Mouse (Mus musculus): ENCODE measurements around the gene Kbtbd2. TPM values are rescaled to one million over a fixed set of nuclear protein-coding genes. Genes with fewer than 3 reads are reported as not detected.

Kbtbd2 gene
- total RNA-seq (2021), result 10 to 100 TPM; 52.9 to 55.2 TPM
- long read RNA-seq, transcript Kbtbd2-202 (4 exons, 3,816 nt), result major isoform, 55 of 84 reads
- long read RNA-seq, transcript Kbtbd2-201 (4 exons, 3,868 nt), result minor isoform, 7 of 84 reads
- long read RNA-seq, partial matches to known transcripts, result 8 of 84 reads
- long read RNA-seq, other reads (novel, unspliced or antisense), result 14 of 84 reads

DNA sequence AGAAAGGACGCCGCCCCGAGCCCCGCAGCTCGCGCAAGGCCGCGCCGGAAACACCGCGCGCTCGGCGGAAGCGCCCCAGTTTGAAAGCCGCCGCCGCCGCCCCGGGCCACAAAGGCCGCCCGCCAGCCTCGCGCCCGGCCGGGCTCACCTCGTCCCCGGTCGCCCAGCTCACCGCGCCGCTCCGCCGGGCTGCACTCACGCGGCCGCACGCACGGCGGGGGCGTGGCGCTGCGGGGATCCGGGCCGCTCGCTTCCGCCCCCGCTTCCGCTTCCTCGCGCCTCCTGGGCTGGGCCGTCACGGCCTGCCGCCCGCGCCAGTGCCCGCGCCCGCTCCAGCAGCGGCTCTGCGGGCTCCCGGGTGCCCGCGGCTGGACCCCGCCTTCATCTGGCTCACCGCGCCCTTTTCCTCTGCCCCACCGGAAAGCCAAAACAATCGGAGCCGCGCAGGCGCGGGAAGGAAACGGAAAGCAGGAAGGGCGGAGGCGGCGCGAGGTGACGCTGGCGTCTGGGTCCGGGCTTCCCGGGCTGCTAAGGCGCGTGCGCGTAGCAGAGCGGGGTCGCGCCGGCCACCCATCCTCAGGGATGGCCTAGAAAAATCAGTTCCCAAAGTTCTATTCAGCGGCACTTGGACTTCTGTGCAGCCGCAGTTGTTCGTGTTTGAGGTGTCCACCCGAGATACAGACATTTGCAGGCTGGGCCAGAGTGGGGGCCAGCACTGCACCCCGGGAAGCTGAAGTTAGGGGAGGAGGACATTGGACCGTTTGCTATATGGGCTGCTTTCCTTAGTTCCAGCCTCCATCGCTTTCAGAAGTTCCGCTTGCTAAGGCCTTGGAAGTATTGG lies at the start of gene Kbtbd2:
TSS of gene Kbtbd2 (minus strand) at position 503 of the 841 bp plus-strand sequence.
- peak; percentile 92 to 95 for DNase-seq (ENCODE audit: low spot score in 2 of 2)

DNA sequence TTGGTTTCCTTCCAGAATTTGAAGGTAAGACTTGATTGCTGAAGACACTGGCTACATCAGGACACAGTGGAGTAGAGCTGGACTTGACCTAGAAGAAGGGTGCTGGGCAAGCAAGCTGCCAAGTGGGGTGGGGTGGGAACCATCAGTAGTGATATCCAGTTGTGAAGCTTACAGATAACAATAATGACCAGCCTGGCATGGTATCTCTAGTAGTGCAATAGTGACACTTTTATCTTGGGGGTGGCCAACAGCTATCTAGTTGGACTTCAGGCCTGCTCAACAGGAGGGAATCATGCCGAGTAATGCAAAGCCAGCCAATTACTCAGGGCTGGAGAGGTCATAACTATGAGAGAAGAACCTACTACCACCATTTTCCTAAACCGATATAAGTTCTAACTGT lies 46.8 kb upstream of the Kbtbd2 start:
- no peak for DNase-seq (ENCODE audit: low spot score in 2 of 2)

DNA sequence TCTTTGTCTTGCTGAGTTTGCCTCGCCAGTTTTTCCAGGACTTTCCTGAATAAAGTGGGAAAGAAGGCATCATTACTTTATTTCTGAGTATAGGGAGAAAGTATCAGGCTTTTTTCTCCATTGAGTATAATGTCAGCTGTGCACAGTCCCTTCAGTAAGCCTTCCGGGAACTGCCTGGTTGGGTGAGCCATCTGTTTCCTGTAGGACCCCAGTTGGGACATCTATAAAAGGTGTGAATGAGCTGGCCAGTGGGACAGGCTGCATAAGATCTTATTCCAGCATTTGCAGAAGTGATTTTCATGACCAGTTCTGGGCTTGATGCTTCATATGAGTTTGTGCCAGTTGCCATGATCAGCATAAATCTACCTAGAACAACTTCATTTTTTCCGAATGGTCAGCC lies 45.6 kb upstream of the Kbtbd2 start:
- DNase-seq (ENCODE audit: low spot score in 2 of 2), result no peak

DNA sequence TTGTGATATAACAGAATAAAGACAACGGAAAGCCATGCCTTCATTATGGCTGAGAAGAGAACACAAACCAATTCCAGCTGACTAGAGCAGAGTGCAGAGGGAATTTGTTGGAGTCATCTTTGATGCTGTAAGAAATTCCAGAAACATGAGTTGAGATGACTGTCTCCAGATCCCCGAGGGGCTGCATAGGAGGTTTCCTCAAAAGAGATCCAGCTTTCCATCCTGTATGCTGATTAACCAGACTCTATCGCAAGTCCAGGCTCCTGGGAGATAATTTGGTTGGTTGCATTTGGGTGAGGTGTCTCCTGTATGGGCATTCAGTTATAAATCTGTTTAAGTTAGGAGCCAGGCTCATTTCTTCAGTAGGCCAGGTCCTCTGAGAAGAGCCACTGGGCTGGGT lies 40.0 kb upstream of the Kbtbd2 start:
- no peak for DNase-seq (ENCODE audit: low spot score in 2 of 2)

DNA sequence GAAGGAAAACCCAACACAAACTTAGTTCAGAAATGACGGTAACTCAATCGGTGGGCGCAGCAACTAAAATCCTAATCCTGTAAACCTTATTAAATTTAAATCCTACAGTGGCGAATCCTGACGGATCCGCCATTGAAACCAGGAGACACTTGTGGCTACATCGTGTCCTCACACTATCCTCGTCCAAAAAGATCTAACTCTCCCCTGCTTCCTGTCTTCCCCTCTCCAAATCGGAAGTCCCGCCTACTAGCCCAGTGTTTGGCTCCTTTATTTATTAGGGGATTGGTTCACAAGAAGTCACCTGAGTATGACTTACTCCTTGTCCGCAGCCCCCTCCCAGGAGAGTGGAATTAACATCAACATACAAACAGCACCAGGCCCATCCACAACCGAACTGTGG lies 39.6 kb upstream of the Kbtbd2 start:
- no peak for DNase-seq (ENCODE audit: low spot score in 2 of 2)

DNA sequence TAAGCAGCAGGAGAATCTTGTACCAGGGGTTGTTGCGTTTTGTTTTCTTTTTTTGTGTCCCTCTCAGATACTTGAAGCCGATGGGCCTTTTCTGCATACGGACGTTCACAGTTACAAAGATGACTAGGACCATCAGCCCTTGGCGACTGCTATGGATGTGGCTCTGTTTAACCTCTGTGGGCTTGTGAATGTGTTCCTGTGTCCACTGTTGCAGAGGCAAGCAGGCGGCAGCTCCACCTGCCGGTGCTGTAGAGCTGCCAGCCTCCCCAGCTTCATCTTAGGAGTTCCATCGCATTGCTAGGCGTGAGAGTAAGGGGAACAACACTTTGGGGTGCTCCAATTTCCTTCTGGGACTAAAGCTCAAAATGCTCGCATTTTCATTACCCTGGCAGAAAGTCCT lies 37.9 kb upstream of the Kbtbd2 start:
- DNase-seq (ENCODE audit: low spot score in 2 of 2), result no peak

DNA sequence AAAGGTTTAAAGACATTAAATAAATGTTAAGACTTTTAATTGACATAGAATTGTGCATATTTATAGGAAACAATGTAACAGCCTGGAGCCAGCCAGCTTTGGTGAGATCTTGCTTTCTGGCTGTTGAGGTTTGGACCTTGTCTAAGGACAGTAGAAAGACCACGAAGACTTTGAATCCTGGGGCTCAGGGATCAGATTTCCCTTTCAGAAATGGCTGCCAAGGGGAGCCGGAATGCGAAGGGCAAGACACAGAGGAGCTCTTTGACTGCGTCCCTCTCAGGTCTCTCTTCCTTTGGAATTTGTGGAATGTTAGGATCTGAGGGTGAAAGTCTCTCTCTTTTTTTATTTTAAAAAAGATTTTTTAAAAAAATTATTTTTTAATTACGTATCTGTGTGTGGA lies 37.2 kb upstream of the Kbtbd2 start:
- DNase-seq (ENCODE audit: low spot score in 2 of 2), result no peak

DNA sequence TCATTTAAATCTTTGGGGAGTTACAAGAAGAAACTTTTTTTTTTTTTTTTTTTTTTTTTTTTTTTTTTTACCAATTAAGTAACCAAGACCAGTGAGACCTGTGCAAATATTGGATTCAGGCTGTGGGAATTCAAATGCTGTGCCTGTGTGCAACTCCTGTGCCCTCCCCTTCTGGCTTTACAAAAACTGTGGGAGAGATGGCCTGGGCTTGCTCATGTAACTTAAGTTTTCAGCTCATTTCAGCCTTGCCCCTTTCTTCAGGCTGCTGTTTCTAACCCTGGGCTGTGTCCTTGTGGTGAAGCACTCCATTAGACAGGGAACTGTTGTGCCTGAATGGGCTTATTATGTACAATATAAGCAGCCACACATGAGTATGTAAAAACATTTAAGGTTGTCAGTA lies 35.2 kb upstream of the Kbtbd2 start:
- no peak for DNase-seq (ENCODE audit: low spot score in 2 of 2)

DNA sequence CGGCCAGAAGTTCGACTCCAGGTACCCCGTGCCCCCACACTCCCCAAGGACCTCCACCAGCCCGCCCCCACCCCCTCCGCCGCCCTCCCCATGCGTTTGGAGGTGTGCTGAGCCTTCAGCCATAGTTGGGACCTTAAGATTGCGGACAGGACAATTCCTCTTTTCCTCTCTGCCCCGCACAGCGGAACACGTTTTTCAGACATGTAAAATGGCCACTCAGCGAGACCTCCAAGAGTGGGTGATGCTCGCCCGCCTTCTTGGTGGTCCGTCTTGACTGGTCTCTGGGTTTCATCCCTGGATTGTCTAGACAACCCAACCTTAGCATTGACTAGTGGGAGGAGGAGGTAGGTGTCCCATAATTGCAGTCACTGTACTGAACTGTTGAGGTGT lies 34.8 kb upstream of the Kbtbd2 start:
- DNase-seq (ENCODE audit: low spot score in 2 of 2), result no peak

DNA sequence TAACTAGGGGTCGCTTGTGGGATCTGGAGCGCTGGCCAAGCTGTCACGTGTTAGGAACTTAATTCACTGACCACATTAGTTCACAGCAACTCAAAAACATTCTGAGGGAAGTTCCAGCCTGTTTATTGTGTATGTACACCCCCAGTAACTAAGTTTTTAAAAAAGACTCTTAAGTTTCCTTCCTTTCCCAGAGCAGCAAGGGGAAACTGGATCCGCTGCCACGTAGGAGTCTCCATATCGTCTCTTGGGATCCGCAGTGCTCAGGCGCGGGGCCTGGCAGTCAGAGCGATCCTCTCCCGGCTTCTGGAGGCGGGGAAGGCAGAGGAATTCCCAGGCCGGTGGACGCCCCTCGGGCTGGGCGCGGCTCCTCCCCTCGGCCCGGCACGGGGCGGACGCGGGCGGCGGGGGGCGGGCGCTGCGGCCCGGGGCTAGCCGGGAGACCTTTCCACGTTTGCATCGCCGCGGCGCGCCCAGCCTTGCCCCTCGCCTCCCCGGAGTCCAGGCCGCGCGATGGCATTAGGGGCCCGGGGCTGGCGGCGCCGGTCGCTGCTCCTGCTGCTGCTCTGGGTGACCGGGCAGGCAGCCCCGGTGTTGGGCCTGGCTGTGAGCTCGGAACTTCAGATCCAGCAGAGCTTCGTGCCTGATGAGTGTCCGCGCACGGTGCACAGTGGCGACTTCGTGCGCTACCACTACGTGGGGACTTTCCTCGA lies 34.2 kb upstream of the Kbtbd2 start, which contains the start of gene Fkbp9:
TSS of gene Fkbp9 (plus strand) at position 363 of the 710 bp plus-strand sequence.
- peak; percentile 31 to 38 for DNase-seq (ENCODE audit: low spot score in 2 of 2)

DNA sequence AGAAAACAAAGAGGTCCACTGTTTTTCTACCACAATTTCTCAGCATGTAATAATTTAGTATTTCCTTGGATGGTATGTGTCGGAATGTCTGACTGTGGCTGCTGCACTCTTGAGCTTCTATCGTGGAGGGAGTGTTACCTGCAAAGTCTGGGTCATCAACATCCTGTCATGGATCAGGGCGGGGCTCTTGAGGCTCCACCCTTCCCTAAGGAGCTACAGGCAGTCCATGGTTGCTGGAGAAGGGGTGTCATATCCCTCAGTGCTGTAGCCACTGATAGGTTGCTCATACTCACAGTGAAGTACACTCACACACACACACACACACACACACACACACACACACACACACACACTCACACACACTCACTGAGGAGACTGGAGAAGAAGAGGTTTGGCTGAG lies 28.0 kb upstream of the Kbtbd2 start:
- DNase-seq (ENCODE audit: low spot score in 2 of 2), result no peak

DNA sequence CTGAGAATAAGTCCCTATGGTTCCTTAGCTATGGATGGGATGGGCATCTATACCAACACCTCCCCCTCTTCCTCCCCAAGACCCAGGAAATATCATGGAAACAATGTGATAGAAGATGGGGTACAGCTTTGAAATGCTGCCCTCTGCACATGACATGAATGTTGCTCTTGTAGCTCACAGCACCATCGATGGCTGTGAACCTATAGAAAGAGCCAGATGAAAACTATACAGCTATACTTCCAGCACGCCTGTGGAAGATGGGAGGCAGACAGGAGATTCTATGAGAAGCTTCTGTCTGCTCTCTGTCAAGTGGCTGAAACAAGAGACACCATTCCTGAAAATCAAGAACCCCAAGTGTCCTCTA lies 21.5 kb upstream of the Kbtbd2 start:
- DNase-seq (ENCODE audit: low spot score in 2 of 2), result no peak

DNA sequence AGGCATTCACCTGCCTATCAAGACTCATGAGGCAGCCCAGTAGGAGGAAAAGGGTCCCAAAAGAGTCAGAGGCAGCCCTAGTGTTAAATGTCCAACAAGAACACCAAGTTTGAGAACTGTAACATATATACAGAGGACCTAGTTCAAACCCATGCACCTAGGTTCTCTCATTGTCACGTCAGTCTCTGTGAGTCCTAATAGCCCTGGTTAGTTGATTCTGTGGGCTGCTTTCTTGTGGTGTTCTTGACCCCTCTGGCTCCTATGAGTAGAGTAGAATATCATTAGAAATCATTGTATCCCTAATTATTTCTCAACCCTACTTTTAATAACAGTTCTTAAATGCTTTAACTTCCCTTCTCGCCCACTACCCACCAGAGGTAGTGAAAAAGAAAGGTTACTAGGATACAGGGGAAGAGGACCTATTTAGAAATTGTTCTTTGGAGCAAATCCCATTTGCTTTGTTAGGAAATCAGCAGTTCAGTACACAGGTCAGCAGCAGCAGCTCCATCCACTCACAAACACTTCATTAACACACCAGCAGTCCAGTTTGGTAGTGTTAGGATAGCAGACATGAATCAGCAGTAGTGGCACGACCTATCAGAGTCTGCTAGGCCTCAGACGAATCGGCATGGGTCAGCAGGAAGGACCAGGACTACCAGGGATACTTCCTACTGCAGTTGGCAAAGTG lies 21.0 kb upstream of the Kbtbd2 start:
- DNase-seq (ENCODE audit: low spot score in 2 of 2), result no peak

DNA sequence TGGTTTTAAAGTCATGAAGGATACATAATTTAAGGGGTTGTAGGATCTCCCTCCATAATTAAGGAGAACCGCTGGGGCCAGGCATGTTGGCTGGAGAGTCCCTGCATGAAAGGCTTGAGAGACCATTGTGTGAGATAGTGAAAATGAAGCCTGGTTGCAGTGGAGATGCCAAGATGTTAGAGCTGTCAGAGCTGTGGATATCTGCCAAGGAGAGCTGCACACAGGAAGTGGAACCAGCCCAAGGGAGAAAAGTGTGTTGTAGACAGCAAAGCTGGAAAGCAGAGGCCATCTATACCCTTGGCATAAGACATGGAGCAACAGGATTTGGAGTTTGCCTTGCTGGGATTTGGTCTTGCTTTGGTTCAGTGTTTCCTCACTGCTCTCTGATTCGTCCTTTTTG lies 15.7 kb upstream of the Kbtbd2 start:
- no peak for DNase-seq (ENCODE audit: low spot score in 2 of 2)

DNA sequence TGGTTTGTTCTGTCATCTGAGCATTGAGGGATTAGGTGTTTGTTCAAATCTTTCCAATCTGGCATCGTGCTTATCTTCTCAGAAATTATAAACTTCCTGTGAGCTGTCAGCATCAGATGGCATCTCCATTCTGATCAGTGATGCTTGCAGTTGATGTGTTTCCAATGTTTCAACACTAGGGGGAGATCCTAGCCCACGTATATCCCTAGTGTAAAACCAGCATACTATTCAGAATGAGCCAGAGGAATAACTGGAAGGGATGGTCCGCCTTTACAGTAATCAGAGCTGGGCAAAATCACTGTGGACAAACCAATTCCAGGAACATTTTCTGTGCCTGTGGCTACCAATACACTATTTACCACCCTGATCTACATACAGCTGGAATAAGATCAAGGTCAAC lies 11.0 kb upstream of the Kbtbd2 start:
- peak; percentile 35 to 74 for DNase-seq (ENCODE audit: low spot score in 2 of 2)

DNA sequence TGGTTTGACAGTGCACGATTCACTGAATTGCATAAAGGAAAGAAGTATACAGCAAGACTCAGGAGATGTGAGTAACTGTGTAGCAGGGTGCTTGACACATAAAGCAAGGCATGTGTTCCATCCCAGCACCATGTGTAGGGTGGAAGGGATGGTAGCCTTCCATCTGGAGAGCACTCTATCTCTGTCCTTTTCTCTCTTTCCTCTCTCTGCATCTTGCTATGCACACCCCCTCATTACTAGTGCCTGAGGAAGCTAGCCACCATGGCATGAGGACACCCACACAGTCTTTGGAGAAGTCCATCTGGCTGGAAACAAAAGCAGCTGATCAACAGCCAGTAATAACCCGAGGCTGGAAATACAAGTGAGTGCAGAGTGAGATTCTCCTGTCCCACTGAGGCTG lies 8.6 kb upstream of the Kbtbd2 start:
- peak; percentile 16 to 31 for DNase-seq (ENCODE audit: low spot score in 2 of 2)

DNA sequence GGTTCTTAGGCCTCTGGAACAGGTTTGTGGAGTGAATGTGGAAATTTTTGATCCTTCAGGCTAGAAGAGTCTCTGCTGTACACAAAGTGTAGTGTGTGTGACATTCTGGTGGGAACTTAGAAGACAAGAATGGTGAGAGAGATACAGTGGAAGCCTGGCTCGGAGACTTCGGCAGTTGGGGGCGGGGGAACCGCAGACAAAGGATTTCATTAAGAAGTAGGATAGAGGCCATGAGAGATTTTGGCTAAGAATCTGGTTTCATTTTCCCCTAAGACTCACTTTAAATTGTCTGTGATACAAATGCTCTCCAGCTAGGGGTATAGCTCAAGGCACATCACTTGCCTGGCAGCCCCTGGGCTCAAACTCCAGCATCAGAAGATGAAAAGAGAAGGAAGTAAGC lies 7.4 kb upstream of the Kbtbd2 start:
- DNase-seq (ENCODE audit: low spot score in 2 of 2), result no peak

DNA sequence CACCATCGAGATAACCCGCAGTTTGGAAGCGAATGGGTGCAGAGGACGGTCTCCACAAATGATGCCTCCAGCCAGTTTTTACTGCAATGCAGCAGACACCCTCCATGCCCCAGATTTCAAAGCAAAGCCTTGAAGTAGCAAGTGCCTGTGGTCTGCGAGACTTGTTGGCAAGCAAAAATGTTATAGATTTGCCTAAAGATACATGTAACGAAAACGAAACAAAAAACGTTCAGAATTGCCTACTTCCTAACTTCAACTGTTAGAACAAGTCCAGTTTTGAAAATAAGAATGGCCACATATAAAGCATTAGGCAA lies 496 bp upstream of the Kbtbd2 start:
- DNase-seq (ENCODE audit: low spot score in 2 of 2), result no peak

DNA sequence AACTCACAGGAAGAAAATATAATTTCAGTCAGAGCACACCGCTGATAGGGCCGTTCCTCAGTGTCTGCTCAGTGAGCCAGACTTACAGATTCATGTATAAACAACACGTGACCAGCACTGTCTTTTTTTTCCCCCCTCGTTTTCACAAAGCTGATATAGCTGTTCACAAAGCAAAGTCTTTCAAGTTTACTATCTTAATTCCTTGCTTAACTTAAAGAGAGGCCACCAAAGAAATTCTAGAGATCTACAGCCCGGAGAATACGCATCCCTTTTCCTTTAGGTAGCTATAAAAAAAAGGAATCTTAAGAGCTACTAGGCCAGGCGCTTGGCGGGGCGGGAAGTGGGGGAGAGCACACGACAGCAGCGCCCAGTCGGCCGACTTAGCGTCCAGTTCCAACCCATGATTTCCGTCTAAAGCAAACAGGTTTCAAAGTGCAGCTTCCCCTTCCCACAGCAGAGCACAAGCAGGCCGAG lies 908 bp downstream of the Kbtbd2 start:
- peak in 1 of 2 experiments; percentile 25 for DNase-seq (ENCODE audit: low spot score in 2 of 2)

DNA sequence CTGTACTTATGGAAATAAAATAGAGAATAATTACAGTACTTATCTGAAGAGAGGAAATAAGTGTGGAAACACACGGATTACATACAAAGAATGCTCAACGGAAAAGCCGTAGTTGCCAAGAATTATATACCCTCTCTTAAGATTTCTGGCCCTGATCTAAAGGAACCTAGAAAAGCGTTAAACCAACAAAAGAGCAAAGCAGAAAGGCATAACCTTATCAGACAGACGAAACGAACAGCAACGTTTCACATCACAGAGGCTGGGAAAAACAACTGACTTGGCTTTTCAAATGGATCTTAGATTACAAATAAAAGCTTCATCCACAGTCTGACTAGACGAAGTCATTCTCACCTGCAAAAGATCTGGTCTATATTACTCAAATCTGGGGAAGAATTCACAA lies 1.4 kb downstream of the Kbtbd2 start:
- DNase-seq (ENCODE audit: low spot score in 2 of 2), result no peak

DNA sequence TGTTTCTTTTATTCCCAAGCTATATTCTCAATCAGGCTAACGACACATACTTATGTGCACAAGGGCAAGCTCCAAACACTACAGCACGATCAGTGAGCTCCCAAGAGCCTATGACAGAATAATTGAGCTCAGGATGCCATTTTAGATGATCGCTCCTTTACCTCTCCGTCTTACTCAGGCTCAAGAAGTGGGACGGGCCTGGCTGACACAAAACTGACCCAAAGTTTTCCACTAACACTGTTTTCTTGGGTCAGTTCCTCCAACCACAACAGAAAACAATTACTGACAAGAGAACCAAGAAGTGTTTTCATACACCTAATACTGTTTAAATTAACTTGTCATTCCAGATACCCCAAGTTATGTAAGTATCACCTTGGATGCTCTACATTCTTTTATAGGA lies 2.8 kb downstream of the Kbtbd2 start:
- DNase-seq (ENCODE audit: low spot score in 2 of 2), result no peak

DNA sequence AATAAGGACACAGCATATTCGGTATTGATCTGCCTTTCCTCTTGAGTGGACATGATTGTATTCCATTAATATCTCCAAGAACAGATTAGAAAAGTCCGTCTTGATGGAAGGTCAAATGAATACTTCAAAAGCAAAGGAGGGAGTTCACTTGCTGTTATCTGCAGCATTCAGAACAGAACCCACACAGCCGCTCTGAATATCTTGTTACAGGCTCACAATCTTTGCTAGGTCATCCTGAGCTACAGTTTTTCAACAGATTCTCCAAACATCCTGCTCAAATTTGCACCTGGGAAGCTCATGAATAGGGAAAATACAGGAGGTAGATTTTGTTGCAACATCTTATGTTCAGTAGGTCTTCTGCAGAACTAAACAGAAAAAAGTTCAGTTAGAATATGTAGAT lies 8.3 kb downstream of the Kbtbd2 start:
- no peak for DNase-seq (ENCODE audit: low spot score in 2 of 2)

All from layer of hippocampus, adult 18-20 months (tissue).